Mouse (Mus musculus): Measurements from ENCODE around the gene Skint6.

DNA sequence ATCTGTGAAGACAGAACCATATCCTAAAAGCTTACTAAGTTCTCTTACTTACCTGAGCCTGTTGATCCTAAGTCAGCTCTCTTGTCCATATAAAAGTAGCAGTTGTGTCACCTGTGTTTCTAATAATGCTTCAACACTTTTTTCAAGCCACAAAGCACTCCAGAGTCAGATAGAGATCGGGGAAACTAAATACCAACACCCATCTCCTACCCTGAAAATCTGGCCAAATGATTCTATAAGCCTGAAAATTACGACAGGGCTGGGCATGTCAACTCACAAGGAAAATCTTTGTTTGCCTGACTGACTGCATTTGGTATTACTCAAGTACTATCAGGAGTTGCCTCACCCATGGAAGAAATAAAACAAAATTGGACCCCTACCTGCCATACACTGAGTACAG, at the start of gene Skint6:
- TF ChIP-seq POLR2A (IDR thresholded peaks at IDR 0.05; ENCODE audit: control insufficient read depth, extremely low read depth, insufficient read depth, low read length, poor library complexity) (no peak), CTCF (IDR thresholded peaks at IDR 0.05; ENCODE audit: borderline replicate concordance, control insufficient read depth, extremely low read depth, insufficient read depth, low read length, poor library complexity) (no peak)
